Mouse (Mus musculus) heart, postnatal 14 days (tissue): Measurements from ENCODE around the gene Shf. TPM values are rescaled to one million over a fixed set of nuclear protein-coding genes. Genes with fewer than 3 reads are reported as not detected.

ENCODE experiments used
- DNase-seq, 2 experiments: peaks; one replicate each; pipeline ENCODE4 v3.0.0; 2021 to 2022
- intact Hi-C: fragments of 180-260 bp; cut with DNase I; formaldehyde crosslinking; loops from one replicate; pipeline ENCODE4 v1.15.1; 2025
- total RNA-seq, 2 experiments: library from RNA; stranded (reverse); gene quantifications; 2 replicates each; pipeline ENCODE4 v1.2.3; 2021

The Shf gene
- total RNA-seq, 2 experiments from 2014 or later: 4.9 to 6.2 TPM

DNA sequence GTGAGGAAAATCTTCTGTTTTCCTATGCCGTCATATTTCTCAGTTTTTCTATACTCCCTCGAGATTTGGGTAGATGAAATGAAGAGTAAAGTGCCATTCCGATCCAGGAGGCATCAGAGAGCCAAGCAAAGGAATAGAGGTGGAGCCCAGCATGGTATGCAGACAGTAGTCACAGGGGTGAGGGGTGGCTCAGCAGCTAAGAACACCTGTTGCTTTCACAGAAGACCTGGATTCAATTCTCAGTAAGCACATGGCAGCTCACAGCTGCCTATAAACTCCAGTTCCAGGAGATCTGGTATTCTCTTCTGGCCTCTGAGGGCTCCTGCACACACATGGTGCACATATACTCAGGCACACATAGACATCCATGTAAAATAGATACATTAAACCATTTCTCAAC, 3.1 kb upstream of the Shf start:
- no peak for DNase-seq
- intact Hi-C loops: no loop called here

GRCm38 (mm10) chr2:122370101-122370750, 1.3 kb upstream of the Shf start:
- DNase-seq: no peak
- intact Hi-C loops: no loop called here

- DNase-seq: no peak
- intact Hi-C loops: no loop called here
These were observed 636 bp downstream of the Shf start for GRCm38 (mm10) chr2:122368081-122368971.

DNA sequence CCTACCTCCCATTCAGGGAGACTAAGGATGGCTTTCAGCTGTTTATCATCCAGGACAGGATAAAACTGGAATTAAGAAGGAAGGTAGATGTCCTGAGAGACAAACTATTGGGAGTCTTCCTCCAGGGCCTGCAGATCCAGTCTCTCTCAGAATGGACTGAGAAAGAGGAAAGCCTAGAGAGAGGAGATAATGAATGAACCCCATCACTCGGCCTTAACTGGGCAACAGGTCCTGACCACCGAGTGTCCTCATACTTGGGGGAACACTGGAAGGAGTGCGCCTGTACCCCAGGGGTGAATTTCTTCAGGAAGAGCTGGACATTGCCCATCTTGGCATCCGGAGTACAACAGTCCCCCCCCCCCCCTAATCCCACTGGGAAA, 1.3 kb downstream of the Shf start:
- no peak for DNase-seq
- intact Hi-C loops: no loop called here

- DNase-seq: no peak
- intact Hi-C loops: no loop called here
These were observed 1.8 kb downstream of the Shf start for GRCm38 (mm10) chr2:122367181-122367580.

GRCm38 (mm10) chr2:122366706-122367105, 2.3 kb downstream of the Shf start:
- intact Hi-C loops: no loop called here
- DNase-seq: no peak

DNA sequence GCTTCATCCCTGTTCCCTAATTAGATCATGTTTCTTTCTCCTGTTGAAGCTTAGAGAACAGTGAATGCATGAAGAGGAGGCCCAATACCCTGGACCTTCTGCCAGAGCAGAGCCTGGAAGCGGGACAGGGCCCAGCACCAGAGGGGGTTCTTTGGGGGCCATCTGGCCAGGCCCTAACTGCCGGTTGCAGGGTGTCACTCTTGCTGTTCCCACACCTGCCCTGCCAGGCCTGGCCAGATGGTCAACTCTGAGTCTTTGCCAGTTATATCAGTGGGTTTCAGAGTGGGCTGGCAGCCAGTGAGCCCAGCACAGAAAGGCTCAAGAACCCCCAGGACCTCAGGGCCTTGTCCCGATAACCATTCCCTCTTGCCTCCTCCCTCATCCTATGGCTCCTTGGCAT, 2.9 kb downstream of the Shf start:
- intact Hi-C loops: no loop called here
- no peak for DNase-seq

DNA sequence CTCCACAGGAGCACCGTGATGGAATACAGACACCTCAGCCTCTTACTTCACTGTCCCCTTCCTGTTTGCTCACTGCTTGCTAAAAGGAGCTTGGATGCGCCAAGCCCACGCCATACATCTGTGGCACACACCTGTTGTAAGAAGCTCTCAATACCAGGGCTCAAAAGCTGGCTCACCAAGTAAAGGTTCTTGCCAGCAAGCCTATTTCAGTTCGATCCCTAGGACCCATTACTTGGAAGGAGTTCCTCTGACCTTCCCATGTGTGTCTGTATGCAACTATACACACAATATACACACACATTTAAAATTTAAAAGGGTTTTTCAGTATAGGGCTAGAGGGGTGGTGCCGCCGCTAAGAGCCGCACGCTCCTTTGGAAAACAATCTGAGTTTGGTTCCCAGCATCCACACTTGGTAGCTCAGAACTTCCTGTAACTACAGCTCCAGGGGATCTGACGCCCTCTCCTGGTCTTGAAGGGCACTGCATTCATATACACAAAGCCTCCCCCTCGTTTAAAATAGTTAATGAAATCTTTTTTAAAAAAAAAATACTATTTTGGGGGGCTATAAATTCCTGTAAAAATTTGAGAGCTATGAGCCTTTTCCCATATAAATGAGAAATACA, 3.6 kb downstream of the Shf start:
- intact Hi-C loops: no loop called here
- no peak for DNase-seq

DNA sequence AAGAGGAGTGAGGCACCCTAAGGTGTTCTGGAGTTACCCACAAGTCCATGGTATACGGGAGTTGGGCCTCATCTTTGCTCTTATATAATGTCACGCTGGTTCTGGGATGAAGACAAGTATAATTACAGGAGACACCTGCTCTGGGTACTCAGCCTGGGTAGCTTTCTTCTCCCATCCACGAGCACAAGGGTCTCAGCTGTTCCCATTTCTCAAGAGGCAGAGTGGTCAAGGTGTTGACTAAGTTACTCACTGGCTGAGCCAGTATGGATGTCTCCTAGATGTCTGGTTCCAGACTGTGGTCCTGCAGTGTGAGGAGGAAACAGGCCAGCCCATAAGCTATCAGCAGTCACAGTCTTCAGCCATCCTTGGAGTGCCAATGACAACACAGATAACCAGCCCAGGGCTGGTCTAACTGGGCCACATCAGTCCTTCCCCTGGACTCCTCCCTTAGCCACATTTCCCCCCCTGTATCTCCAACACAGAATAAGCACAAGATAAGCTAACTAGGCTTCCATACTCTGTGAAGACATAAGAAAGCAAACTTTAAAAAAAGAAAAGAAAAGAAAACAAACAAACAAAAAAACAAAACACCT, 4.5 kb downstream of the Shf start:
- intact Hi-C loops: no loop called here
- DNase-seq: no peak

DNA sequence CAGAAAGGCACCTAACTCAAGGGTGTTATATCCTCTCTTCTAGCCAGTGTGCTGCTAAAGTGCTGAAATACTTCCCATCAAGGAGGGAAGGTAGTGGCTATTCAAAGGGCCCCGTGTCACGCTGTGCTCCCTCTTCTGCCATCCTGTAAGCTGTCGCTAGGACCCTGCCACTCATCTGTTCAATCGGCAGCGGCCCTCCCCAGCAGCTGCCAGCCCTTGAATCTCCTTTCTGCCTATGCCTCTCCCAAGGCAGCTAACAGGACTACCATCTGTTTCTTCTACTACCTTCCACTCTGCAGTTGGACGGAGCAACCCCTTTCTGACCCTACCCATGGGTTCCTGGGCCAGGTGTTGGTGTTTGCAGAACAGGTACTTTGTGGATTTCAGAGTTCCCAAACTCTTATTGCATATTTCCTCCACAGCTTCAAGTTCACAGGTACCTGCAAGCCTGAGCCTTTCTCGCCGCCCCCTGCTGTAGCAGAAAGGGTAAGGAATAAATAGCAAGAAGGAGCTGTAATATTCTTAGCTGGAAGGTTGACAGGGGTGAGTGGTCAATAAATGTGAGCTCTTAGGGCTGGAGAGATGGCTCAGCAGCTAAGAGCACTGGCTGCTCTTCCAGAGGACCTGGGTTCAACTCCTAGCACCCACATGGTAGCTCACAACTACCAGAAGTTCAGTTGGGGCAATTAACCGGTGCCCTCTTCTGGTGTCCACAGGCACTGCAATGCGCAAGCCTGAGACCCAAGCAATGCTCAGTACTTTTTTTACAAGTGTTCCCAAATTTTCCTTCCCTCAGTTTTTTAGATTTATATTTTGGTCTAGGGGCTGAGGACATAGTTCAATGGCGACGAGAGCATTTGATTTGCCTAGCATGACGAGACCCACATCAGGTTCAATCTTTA, 6.1 kb downstream of the Shf start:
- no peak for DNase-seq
- intact Hi-C loops: no loop called here

GRCm38 (mm10) chr2:122361868-122362621, 6.9 kb downstream of the Shf start:
- DNase-seq: no peak
- intact Hi-C loops: no loop called here

DNA sequence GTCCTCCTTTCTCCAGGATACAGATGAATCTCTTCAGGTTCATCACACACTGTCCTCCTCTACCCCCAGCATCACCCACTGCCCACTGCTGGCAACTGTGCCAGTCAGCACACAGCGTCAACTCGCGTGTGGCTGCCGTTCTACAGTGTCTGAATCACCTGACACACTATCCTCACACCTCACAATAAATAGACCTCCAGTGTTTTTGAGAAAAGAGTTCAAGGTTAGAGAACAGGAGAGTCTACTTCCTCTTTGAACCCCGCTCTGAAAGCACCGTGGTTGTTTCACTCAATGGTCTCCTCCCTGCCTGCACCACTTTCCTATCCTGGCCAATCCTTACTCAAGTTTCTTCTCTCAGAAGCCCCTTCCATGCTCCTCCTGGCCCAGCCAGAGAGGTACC, 7.8 kb downstream of the Shf start:
- DNase-seq: no peak
- intact Hi-C loops: no loop called here

DNA sequence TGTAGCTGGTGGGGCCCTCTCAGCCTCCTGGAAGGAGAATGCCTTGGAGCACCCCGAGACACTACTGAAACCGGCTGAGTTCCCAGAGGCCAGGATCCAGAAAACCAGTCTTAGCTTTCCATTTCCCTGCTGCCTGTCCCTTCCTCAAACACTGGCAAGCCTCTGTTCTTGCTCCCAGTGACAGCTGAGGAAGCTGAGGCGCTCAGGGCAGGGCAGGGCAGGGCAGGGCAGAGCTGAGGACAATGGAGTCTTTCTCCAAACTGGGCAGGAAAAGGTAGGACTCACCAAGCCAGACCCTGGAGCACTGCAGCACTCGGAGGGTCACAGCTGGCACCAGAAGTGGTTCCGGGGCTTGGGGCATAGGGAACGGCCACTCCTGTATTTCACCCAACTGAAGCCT, 8.7 kb downstream of the Shf start:
- DNase-seq: no peak
- intact Hi-C loops: no loop called here

DNA sequence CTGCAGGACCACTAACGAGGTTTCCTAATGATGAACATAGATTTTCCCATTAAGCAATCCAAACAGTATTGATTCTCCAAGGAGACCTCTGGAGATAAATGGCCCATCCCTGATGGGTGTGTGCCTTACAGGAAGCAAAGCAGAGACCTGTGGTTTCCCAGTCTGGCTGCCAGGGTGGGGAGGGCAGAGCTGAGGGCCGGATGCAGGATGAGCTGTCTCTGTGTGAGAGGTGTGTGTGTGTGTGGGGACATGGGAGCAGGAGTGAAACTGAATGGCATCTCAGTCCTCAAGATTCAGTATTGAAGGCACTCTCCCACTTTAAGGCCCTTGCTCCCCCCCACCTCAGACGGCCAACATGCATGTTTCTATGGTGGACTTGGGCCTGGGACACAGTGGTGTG, 12.8 kb downstream of the Shf start:
- intact Hi-C loops: no loop called here
- no peak for DNase-seq

DNA sequence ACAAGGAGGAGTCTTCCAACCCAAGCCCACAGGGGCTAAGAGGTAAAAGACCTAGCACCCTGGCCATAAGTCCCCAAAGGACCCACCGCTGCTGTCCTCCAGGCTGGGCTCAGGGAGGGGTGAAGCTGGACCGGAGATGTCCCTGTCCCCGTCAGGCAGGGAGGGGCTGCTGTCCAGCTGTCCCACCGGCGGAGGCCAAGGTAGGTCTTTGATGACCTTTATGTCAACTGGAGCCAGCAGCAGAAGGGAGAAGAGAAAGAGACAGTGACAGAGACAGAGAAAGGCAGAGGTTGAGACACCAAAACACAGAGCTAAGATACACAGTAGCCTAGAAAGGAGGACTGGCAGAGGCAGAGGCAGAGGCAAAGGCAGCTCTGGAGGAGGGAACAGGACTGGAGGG, 13.6 kb downstream of the Shf start:
- DNase-seq: no peak
- intact Hi-C loops: no loop called here

GRCm38 (mm10) chr2:122354191-122354929, 14.6 kb downstream of the Shf start:
- no peak for DNase-seq
- intact Hi-C loops: no loop called here

- intact Hi-C loops: no loop called here
These were observed 15.2 kb downstream of the Shf start for GRCm38 (mm10) chr2:122353765-122354164.

DNA sequence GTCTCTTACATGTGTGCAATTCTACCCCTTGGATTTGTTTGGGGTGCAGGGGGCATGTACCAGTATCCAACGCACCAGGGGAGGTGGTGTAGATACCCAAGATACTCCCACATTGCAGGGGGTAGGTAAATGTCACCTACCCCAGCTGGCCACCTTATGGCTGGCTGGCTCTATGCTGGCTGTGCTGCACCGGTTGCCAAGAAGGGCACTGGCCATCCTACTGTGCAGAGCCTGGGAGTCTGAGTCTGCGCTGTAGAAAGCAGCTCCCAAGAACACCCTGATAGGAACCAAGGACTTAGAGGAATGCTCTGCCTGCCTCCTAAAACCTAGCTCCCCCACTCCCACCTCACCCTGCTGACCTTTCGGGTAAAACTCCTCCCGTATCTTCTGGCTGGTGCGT, 16.0 kb downstream of the Shf start:
- intact Hi-C loops: no loop called here
- no peak for DNase-seq

More at GRCm38 (mm10) chr2:122353765-122354164, 15.2 kb downstream of the Shf start:
- no peak for DNase-seq

GRCm38 (mm10) chr2:122351931-122352329, 17.0 kb downstream of the Shf start:
- intact Hi-C loops: no loop called here
- no peak for DNase-seq
